23 mouse cellular contexts compared by ENCODE assay signal in the genomic region with DNA sequence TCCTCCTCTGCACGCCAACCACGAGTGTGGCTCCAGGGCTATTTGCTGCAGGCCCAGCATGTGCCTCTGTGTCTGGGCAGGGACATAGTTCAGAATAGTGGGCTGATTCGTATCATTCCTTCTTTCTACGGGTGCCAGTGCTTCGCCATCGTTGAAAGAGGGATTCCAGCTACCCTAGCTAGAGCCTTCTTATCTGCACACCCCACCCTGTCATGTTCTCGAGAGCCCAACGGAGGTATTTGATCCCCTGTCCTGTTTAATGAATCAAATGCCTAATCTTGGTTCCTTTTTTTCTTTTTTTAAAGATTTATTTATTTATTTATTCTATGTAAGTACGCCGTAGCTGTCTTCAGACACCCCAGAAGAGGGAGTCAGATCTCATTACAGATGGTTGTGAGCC.
A peak's percentile ranks its signal among the peaks of the same experiment; 100 is the strongest.
DNase-seq lines count a peak whose midpoint lies in the region; ATAC-seq and TF ChIP-seq lines count a peak whose summit lies in the region.
"Had no signal": no experiment of that assay in that cellular context is flagged by ENCODE, and none has a peak within 500 bp of the region (broad histone marks: within the 10 kb centered on the region; RNA-seq: fewer than 3 reads in every experiment).

No protein-coding gene starts in this region.

- no peaks in the 10 kb centered on the region for H3K9me3 ChIP-seq in liver, embryonic 14.5 days (ENCODE audit: control insufficient read depth, low read length)
- H3K9me3 ChIP-seq: embryonic facial prominence, embryonic 15.5 days; forebrain, embryonic 10.5 days; heart, embryonic 15.5 days; hindbrain, embryonic 13.5 days had no signal

- peak; percentile 24; the same call in 1 of the 2 replicates for TF ChIP-seq EP300 in liver, embryonic 14.5 days (IDR thresholded peaks at IDR 0.05; ENCODE audit: low read depth)

- H3K4me2 ChIP-seq in liver, embryonic 14.5 days (ENCODE audit: low read depth) = no peak overlapping the region
- H3K4me2 ChIP-seq: embryonic facial prominence, embryonic 15.5 days; heart, embryonic 11.5 days; heart, embryonic 15.5 days; hindbrain, embryonic 13.5 days had no signal

- no peaks in the 10 kb centered on the region for H3K36me3 ChIP-seq in liver, embryonic 14.5 days (replicated peaks; ENCODE audit: control insufficient read depth, insufficient read depth, low read depth)
- H3K36me3 ChIP-seq: embryonic facial prominence, embryonic 15.5 days; hindbrain, embryonic 13.5 days had no signal

- no peak for TF ChIP-seq POLR2A in cortical plate, adult 2 months (IDR thresholded peaks at IDR 0.05; ENCODE audit: extremely low read depth, insufficient read depth, low read length)

- peak; percentile 45; the same call in 1 of the 2 replicates for ATAC-seq in liver, embryonic 14.5 days (ENCODE audit: insufficient read depth)
- peak; percentile 43; the same call in 1 of the 2 replicates for ATAC-seq in megakaryocyte-erythroid progenitor cell, adult 5-6 weeks (replicated peaks; ENCODE audit: low FRiP score, low TSS enrichment, poor library complexity, severe bottlenecking)
- ATAC-seq: forebrain, embryonic 14.5 days had no signal

- TF ChIP-seq CTCF in layer of hippocampus, adult 2 months (conservative IDR thresholded peaks at IDR 0.05) = no peak
- no peak for TF ChIP-seq CTCF in cortical plate, adult 2 months (IDR thresholded peaks at IDR 0.05; ENCODE audit: extremely low read depth, insufficient read depth, low read length)
- no peak for TF ChIP-seq CTCF in liver, embryonic 14.5 days (IDR thresholded peaks at IDR 0.05; ENCODE audit: low read depth)

- no peak overlapping the region for H3K9ac ChIP-seq in liver, embryonic 14.5 days (replicated peaks)
- H3K9ac ChIP-seq: embryonic facial prominence, embryonic 15.5 days; heart, embryonic 15.5 days; hindbrain, embryonic 13.5 days had no signal

- H3K27ac ChIP-seq in layer of hippocampus, adult 2 months = peak overlapping the region; percentile 76; the same call in 1 of the 2 replicates
- peak overlapping the region; percentile 39 for H3K27ac ChIP-seq in cortical plate, adult 2 months (ENCODE audit: insufficient read depth, low read length)
- H3K27ac ChIP-seq in liver, embryonic 14.5 days = no peak overlapping the region; the same call in 1 of the 2 replicates
- H3K27ac ChIP-seq: embryonic facial prominence, embryonic 15.5 days; forebrain, embryonic 10.5 days; heart, adult 2 months; heart, embryonic 15.5 days had no signal

- H3K4me3 ChIP-seq in layer of hippocampus, adult 2 months = no peak overlapping the region
- no peak overlapping the region for H3K4me3 ChIP-seq in cortical plate, adult 2 months (ENCODE audit: insufficient read depth, low read length)
- no peak overlapping the region for H3K4me3 ChIP-seq in liver, embryonic 14.5 days (ENCODE audit: insufficient read depth in 1 of 2, low read depth in 2 of 2, low read length in 2 of 2)
- H3K4me3 ChIP-seq: embryonic facial prominence, embryonic 15.5 days; erythroblast, embryonic 14.5 days; forebrain, embryonic 10.5 days; heart, adult 2 months; heart, embryonic 15.5 days; hindbrain, embryonic 13.5 days had no signal

- 17% methylated on average over 10 of the region's 10 CpGs for WGBS in liver, embryonic 14.5 days (ENCODE audit: insufficient replicate concordance)

- DNase-seq in layer of hippocampus, adult 2 months (ENCODE audit: low spot score in 2 of 2) = no peak
- DNase-seq in layer of hippocampus, postnatal 36 days = no peak
- DNase-seq in liver, embryonic 14.5 days (ENCODE audit: low read depth in 3 of 3, low spot score in 3 of 3) = no peak
- DNase-seq in thymus, postnatal 10 days (ENCODE audit: low spot score in 2 of 2) = no peak
- no peak for DNase-seq in lung, postnatal 25 days (ENCODE audit: low spot score)
- DNase-seq: adrenal gland, adult 8-10 months; adrenal gland, postnatal 36 days; cerebellum, adult 2 months; cerebellum, postnatal 10 days; embryo, embryonic 11 days; gastrocnemius, postnatal 10 days; heart, adult 2 months; heart, postnatal 14 days had no signal

- H3K27me3 ChIP-seq in liver, embryonic 14.5 days (ENCODE audit: control insufficient read depth, insufficient read depth, low read length) = no peaks in the 10 kb centered on the region
- H3K27me3 ChIP-seq: CH12.LX; embryonic facial prominence, embryonic 15.5 days; heart, embryonic 15.5 days; hindbrain, embryonic 13.5 days had no signal

- H3K4me1 ChIP-seq in cortical plate, adult 2 months (ENCODE audit: control insufficient read depth, insufficient read depth, low read length) = peaks cover 15% of the 10 kb centered on the region
- peaks cover 24 to 54% of the 10 kb centered on the region in 2 experiments for H3K4me1 ChIP-seq in liver, embryonic 14.5 days (replicated peaks; ENCODE audit: control insufficient read depth in 2 of 2, insufficient read depth in 2 of 2, low read length in 1 of 2)
